Mouse (Mus musculus) heart, postnatal 0 days (tissue): ENCODE data around the gene Ptgr1. TPM values are rescaled to one million over a fixed set of nuclear protein-coding genes. Genes with fewer than 3 reads are reported as not detected.

Experiments used
- ATAC-seq: fragments of 200-750 bp; cut with Nextera tagmentation; 2 replicates; pipeline ENCODE4 v1.8.0; 2017; ENCODE audit warnings: low read depth, moderate number of reproducible peaks, moderate library complexity; ENCODE audit not compliant: insufficient read depth
- DNase-seq: peaks from one replicate; pipeline ENCODE4 v3.0.0-alpha.2; 2016; ENCODE audit warnings: low spot score
- H3K27ac ChIP-seq: fragments of 300-500 bp; sonication (generic); 2 replicates; pipeline ENCODE4 v1.5.1; 2014; ENCODE audit warnings: low read depth, mild to moderate bottlenecking
- H3K27me3 ChIP-seq: fragments of 300-500 bp; sonication (generic); 2 replicates; pipeline ENCODE4 v1.6.1; 2014; ENCODE audit warnings: low read length, mixed read lengths; ENCODE audit not compliant: control insufficient read depth, insufficient read depth
- H3K36me3 ChIP-seq: fragments of 300-500 bp; sonication (generic); replicated peaks from 2 replicates; pipeline ENCODE4 v1.6.1; 2014; ENCODE audit warnings: low read length, mixed read lengths; ENCODE audit not compliant: control insufficient read depth, insufficient read depth
- H3K4me1 ChIP-seq: fragments of 300-500 bp; sonication (generic); 2 replicates; pipeline ENCODE4 v1.6.1; 2014; ENCODE audit warnings: antibody characterized with exemption; ENCODE audit not compliant: control insufficient read depth, insufficient read depth
- H3K4me2 ChIP-seq: fragments of 300-500 bp; sonication (generic); 2 replicates; pipeline ENCODE4 v1.6.1; 2014; ENCODE audit warnings: low read depth, mild to moderate bottlenecking, low read length, moderate library complexity
- H3K4me3 ChIP-seq: fragments of 300-500 bp; sonication (generic); 2 replicates; pipeline ENCODE4 v1.5.1; 2014; ENCODE audit warnings: low read depth, low read length
- H3K9ac ChIP-seq: fragments of 300-500 bp; sonication (generic); replicated peaks from 2 replicates; pipeline ENCODE4 v1.6.1; 2014; ENCODE audit warnings: low read depth, low read length, mixed read lengths
- H3K9me3 ChIP-seq: fragments of 300-500 bp; sonication (generic); replicated peaks from 2 replicates; pipeline ENCODE4 v1.6.1; 2016; ENCODE audit warnings: low read length; ENCODE audit not compliant: control insufficient read depth
- CTCF ChIP-seq: IDR thresholded peaks from 2 replicates; pipeline ENCODE4 v1.5.1; 2016; ENCODE audit warnings: antibody characterized with exemption, control low read depth, low read depth
- EP300 ChIP-seq: IDR thresholded peaks from 2 replicates; pipeline ENCODE4 v1.6.1; 2016; ENCODE audit warnings: antibody characterized with exemption, low read depth
- WGBS: fragments of 180-500 bp; shearing (Covaris S2); extraction: QIAGEN DNeasy Blood & Tissue Kit; methylation state at CpG from one replicate; pipeline ENCODE4 v1.1.7; 2014; 5-methylcytosine and 5-hydroxymethylcytosine counted together
- polyA plus RNA-seq: library from polyadenylated mRNA; unstranded; fragments of >200 nt; fragmentation: Nextera tagmentation; extraction: Ambion mirVana; gene quantifications from 2 replicates; pipeline ENCODE4 v1.2.1, GENCODE M21; 2015
- total RNA-seq: library from RNA; depleted of rRNA; stranded (reverse); fragments of >200 nt; gene quantifications from 2 replicates; pipeline ENCODE4 v1.2.3, GENCODE M21; 2014; ENCODE audit warnings: low replicate concordance

Gene Ptgr1
- total and polyA plus RNA-seq, 2 experiments from 2014 or later: 6.9 to 8.6 TPM

DNA sequence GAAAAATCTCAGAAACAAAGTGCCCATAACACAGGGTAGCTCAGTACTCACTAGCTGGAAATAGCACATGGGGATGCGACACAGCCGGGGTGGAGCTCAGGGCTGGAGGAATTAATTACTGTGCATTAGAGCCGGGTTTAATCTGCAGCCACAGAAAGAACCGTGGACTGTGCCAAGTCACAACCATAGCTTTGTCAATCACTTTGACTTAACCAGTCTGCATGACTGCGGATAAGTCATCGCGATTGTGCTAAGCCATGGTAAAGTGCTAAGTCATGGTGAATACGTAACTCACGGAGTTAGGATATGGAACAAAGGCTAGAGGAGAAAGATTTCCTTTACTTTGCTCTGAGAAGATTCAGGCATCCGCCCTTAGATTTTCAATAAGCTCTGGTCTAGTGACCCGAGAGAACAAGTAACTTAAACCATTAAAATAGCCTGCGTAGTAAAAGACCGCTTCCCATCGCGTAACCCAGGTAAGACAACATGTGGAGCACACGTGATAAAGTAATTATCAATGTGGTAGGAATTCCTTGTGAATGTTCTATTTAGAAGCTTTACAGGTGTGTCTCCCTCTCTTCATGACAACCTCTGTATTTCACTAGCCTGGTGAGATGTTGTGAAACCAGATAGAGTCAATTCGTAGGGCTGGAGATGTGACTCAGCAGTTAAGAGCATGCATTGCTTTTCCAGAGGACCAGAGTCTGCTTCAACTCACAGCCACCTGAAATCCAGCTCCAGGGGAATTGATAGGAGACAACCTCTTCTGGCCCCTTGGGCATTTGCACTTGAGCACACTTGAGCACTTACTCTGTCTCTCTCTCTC, 3.9 kb upstream of the Ptgr1 start:
- Histone ChIP-seq H3K9me3 (no peaks in the 10 kb centered on the region), H3K27ac (no peak overlapping the region), H3K27me3 (no peaks in the 10 kb centered on the region), H3K4me1 (peaks cover 3% of the 10 kb centered on the region; the same call in 1 of the 2 replicates), H3K4me3 (no peak overlapping the region), H3K9ac (no peak overlapping the region), H3K36me3 (no peaks in the 10 kb centered on the region), H3K4me2 (no peak overlapping the region)
- TF ChIP-seq EP300 (no peak), CTCF (no peak)
- ATAC-seq: no peak
- WGBS: 80% methylated on average over 17 of the region's 17 CpGs
- DNase-seq: no peak

DNA sequence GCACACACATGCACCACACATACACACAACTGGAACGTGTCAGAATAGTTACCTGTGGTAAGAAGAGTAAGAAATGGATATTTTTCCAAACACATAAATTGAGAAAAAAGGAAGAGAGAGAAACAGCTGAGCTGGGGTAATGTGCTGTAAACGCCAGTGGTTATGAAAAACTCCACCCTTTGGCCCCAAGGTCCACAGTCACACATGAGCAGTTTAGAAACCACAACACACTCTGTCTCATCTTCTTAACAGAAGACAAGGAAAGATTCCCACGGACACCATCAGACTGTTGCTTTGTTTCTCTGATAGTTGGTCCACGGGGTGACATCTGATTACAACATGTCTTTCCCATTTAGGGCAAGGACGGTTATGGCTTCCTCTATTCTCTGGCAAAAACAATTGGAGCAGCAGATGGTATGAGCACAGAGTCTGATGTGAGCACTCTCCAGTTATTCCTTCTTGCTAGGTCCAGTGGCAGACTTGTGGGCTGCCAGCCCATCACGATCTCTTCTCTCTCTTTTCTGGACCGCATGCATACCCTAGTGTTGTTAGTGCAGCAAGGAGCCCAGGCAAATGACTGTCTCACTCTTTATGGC, 2.5 kb upstream of the Ptgr1 start:
- Histone ChIP-seq H3K27ac (no peak overlapping the region), H3K9me3 (no peaks in the 10 kb centered on the region), H3K4me3 (no peak overlapping the region), H3K27me3 (no peaks in the 10 kb centered on the region), H3K9ac (no peak overlapping the region), H3K4me2 (no peak overlapping the region), H3K36me3 (no peaks in the 10 kb centered on the region), H3K4me1 (peaks cover 3% of the 10 kb centered on the region; the same call in 1 of the 2 replicates)
- no peak for DNase-seq
- WGBS: 78% methylated on average over 7 of the region's 7 CpGs
- no peak for ATAC-seq
- TF ChIP-seq EP300 (no peak), CTCF (no peak)

DNA sequence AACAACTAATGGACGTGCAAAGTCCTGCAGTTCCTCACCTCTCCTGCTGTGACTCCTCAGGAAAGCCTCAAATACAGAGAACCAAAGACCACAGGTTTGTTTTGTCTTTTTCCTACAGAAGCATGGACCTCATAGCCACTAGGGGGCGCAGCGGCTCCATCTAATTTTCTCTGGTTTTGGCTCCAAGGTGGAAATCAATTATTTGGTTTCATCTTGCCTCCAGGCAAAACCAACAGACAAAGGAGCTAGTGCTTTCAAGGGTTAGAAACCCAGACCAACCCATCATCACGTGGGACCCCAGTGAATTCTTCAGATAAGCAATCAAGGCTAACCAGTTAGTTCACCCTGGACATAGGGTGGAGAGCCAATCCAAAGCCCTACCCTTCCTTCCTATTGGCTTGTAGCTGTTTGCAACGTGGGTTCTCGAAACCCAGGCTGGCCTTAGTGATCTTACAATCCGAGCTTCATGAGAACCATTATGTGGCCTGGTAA, 1.7 kb downstream of the Ptgr1 start:
- DNase-seq (peak; percentile 36), ATAC-seq (no peak)
- Histone ChIP-seq H3K4me2 (no peak overlapping the region), H3K9me3 (no peaks in the 10 kb centered on the region), H3K27ac (no peak overlapping the region), H3K4me3 (no peak overlapping the region), H3K4me1 (peaks cover 3% of the 10 kb centered on the region; the same call in 1 of the 2 replicates), H3K27me3 (no peaks in the 10 kb centered on the region), H3K36me3 (no peaks in the 10 kb centered on the region), H3K9ac (no peak overlapping the region)
- TF ChIP-seq EP300: no peak
- TF ChIP-seq CTCF: peak; percentile 79
- WGBS: 15% methylated on average over 7 of the region's 7 CpGs

DNA sequence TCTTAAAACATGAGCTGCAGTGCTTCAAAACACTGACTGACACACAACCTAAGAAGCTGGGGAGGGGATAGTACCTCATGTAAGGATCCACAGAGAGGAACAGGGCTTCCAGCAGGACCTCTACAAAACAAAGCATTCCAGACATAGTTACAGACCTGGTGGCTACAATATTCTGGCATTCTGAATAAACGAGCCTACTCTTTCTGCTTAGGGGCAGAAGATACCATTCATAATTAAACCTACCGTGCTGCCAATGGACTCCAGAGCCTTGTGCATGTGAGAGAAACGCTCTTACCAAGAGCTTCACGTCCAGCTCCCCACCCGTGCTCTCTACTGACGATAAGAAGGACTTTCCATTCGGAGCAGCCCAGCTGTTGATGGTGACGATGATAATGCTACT, 4.1 kb downstream of the Ptgr1 start:
- H3K9ac ChIP-seq: no peak overlapping the region
- no peak overlapping the region for H3K27ac ChIP-seq
- no peak for ATAC-seq
- no peak for TF ChIP-seq CTCF
- no peak for TF ChIP-seq EP300
- 72% methylated on average over 8 of the region's 8 CpGs for WGBS
- H3K4me1 ChIP-seq: peaks cover 3% of the 10 kb centered on the region; the same call in 1 of the 2 replicates
- DNase-seq: no peak
- no peak overlapping the region for H3K4me3 ChIP-seq
- no peaks in the 10 kb centered on the region for H3K27me3 ChIP-seq
- H3K36me3 ChIP-seq: 0 out of 2 replicates have a peak, but pooled peaks cover 5% of the 10 kb centered on the region
- H3K4me2 ChIP-seq: no peak overlapping the region
- no peaks in the 10 kb centered on the region for H3K9me3 ChIP-seq

DNA sequence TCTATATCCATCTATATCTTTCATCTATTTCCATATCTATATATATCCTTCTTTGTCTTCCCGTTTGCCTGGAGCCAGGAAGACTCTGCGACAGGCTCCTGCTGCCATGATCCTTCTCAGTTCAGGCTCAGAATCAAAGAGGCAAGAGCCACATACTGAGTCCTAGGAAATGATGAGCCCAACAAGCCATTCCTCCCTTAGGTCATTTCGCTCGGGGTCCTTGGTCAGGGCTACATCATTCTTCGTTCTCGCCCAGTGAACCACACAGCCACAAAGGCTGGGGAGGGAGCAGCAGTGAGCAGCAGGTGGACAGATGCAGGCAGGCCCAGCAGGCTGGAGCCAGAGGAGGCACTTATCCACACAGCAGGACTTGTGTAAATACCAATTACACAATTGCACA, 5.5 kb downstream of the Ptgr1 start:
- H3K4me1 ChIP-seq: no peaks in the 10 kb centered on the region
- 79% methylated on average over 6 of the region's 6 CpGs for WGBS

More for the DNA sequence above, 5.5 kb downstream of the Ptgr1 start:
- ATAC-seq (no peak), DNase-seq (no peak)
- Histone ChIP-seq H3K4me2 (no peak overlapping the region), H3K9ac (no peak overlapping the region), H3K4me3 (no peak overlapping the region), H3K27me3 (no peaks in the 10 kb centered on the region), H3K9me3 (no peaks in the 10 kb centered on the region), H3K36me3 (0 out of 2 replicates have a peak, but pooled peaks cover 5% of the 10 kb centered on the region), H3K27ac (no peak overlapping the region)
- no peak for TF ChIP-seq CTCF
- TF ChIP-seq EP300: no peak
